Mouse (Mus musculus) cerebellum, adult 2 months (tissue): ENCODE measurements around the gene Ddc. TPM values are rescaled to one million over a fixed set of nuclear protein-coding genes. Genes with fewer than 3 reads are reported as not detected.

Experiments used
- DNase-seq, 2 experiments: peaks; one replicate each; pipeline ENCODE4 v3.0.0; 2021
- H3K27ac ChIP-seq: fragments of 200-500 bp; 2 replicates; pipeline ENCODE4 v1.5.1; 2012; ENCODE audit warnings: low read length, control low read depth, inconsistent platforms; ENCODE audit not compliant: insufficient read depth
- H3K27me3 ChIP-seq: fragments of 200-500 bp; 2 replicates; pipeline ENCODE4 v1.6.1; 2012; ENCODE audit warnings: inconsistent platforms, mild to moderate bottlenecking, low read length, moderate library complexity; ENCODE audit not compliant: control insufficient read depth, insufficient read depth
- H3K4me1 ChIP-seq: fragments of 200-500 bp; 2 replicates; pipeline ENCODE4 v1.6.1; 2011; ENCODE audit warnings: low read length; ENCODE audit not compliant: control insufficient read depth, insufficient read depth
- H3K4me3 ChIP-seq: fragments of 200-500 bp; replicated peaks from 2 replicates; pipeline ENCODE3; 2011; ENCODE audit warnings: mild to moderate bottlenecking, low read depth, low read length, control low read depth; ENCODE audit not compliant: insufficient read depth
- CTCF ChIP-seq: fragments of 200-500 bp; IDR thresholded peaks from 2 replicates; pipeline ENCODE4 v1.5.1; 2011; ENCODE audit warnings: low read depth, mild to moderate bottlenecking, control low read depth, low read length, moderate library complexity, borderline replicate concordance; ENCODE audit not compliant: insufficient read depth
- POLR2A ChIP-seq: fragments of 200-500 bp; IDR thresholded peaks from 2 replicates; pipeline ENCODE4 v1.6.1; 2011; ENCODE audit warnings: low read length, control low read depth, borderline replicate concordance; ENCODE audit not compliant: insufficient read depth
- WGBS: fragments of 180-500 bp; shearing (Covaris S2); methylation state at CpG from one replicate; pipeline ENCODE4 v1.1.7; 2018; 5-methylcytosine and 5-hydroxymethylcytosine counted together
- polyA plus RNA-seq: library from polyadenylated mRNA; depleted of rRNA; stranded (reverse); fragments of >200 nt; gene quantifications from 2 replicates; pipeline ENCODE4 v1.2.3, GENCODE M21; 2012

The Ddc gene
- polyA plus RNA-seq, 1 experiment = 13.1 TPM

GRCm38 (mm10) chr11:11878981-11879698 is 18.8 kb downstream of the Ddc start:
- no peaks in the 10 kb centered on the region for H3K27me3 ChIP-seq
- H3K4me1 ChIP-seq = no peaks in the 10 kb centered on the region
- no peak overlapping the region for H3K27ac ChIP-seq
- no peak for TF ChIP-seq CTCF
- TF ChIP-seq POLR2A = no peak
- WGBS = 76% methylated on average over 10 of the region's 10 CpGs
- H3K4me3 ChIP-seq = no peak overlapping the region
- DNase-seq = no peak

- H3K4me3 ChIP-seq = no peak overlapping the region
- TF ChIP-seq POLR2A = no peak
- no peak for TF ChIP-seq CTCF
- no peak overlapping the region for H3K27ac ChIP-seq
- no peak for DNase-seq
- no peaks in the 10 kb centered on the region for H3K27me3 ChIP-seq
- 32% methylated on average over 11 of the region's 11 CpGs for WGBS
- H3K4me1 ChIP-seq = no peaks in the 10 kb centered on the region
Observed at GRCm38 (mm10) chr11:11878278-11878980, 19.5 kb downstream of the Ddc start.

- Histone ChIP-seq H3K27ac (no peak overlapping the region), H3K27me3 (no peaks in the 10 kb centered on the region), H3K4me3 (no peak overlapping the region), H3K4me1 (no peaks in the 10 kb centered on the region)
- WGBS = 81% methylated on average over 4 of the region's 4 CpGs
- TF ChIP-seq POLR2A = no peak
- TF ChIP-seq CTCF = no peak
- DNase-seq = no peak
Observed at GRCm38 (mm10) chr11:11877891-11878277, 20.1 kb downstream of the Ddc start.

- TF ChIP-seq CTCF (no peak), POLR2A (no peak)
- WGBS = 95% methylated on average over 3 of the region's 3 CpGs
- no peak overlapping the region for H3K4me3 ChIP-seq
- H3K27me3 ChIP-seq = no peaks in the 10 kb centered on the region
- H3K4me1 ChIP-seq = no peaks in the 10 kb centered on the region
- no peak overlapping the region for H3K27ac ChIP-seq
- DNase-seq = no peak
Observed at GRCm38 (mm10) chr11:11876366-11876765, 21.6 kb downstream of the Ddc start.

GRCm38 (mm10) chr11:11875230-11875629 is 22.7 kb downstream of the Ddc start:
- H3K27me3 ChIP-seq = no peaks in the 10 kb centered on the region
- TF ChIP-seq CTCF (no peak), POLR2A (no peak)
- no peaks in the 10 kb centered on the region for H3K4me1 ChIP-seq
- 91% methylated on average over 2 of the region's 2 CpGs for WGBS
- no peak overlapping the region for H3K4me3 ChIP-seq
- DNase-seq = no peak
- no peak overlapping the region for H3K27ac ChIP-seq

DNA sequence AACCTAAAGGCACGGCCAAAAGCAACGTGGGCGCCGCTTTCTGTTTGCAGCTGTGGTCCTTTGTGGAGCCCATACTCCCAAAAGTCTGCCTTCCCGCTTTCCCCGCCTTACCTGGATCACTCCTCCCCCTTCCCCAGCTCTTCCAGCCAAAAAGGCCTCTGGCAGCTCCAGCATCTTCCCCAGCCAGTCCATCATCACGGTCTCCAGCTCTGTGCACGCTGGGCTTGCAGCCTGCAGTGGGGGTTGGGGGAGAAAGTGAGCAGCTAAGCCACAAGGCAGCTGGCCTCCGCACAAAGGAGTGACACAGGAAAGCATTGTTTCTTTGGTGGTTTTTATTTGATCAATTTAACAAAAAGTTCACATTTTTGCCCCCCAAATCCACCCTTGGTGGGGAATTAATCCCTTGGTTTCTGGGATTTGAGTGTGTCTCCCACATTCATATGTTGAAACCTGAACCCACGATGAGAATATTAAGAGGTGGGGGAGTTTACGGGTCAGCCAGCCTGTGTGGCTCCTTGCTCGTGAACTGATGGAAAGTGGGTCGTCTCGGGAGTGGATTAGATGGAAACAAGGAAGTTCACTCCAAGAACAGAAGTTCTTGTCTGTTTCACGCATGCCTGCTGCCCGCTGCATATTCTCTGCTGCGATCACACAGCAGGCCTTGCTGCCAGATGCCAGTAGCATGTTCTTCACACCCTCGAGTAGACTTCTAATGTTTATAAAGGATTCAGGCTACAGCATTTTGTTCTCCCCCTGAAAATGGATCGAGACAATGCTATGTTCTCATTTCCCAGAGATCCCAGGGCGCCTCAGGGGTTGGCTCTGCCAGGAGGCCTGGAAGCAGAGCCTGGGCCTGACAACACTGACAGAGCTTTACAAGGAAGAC is 24.7 kb downstream of the Ddc start:
- Histone ChIP-seq H3K4me3 (no peak overlapping the region), H3K4me1 (no peaks in the 10 kb centered on the region), H3K27me3 (no peaks in the 10 kb centered on the region), H3K27ac (no peak overlapping the region)
- WGBS = 33% methylated on average over 20 of the region's 20 CpGs
- TF ChIP-seq POLR2A (no peak), CTCF (no peak)
- peak in 1 of 2 experiments; percentile 9 for DNase-seq

DNA sequence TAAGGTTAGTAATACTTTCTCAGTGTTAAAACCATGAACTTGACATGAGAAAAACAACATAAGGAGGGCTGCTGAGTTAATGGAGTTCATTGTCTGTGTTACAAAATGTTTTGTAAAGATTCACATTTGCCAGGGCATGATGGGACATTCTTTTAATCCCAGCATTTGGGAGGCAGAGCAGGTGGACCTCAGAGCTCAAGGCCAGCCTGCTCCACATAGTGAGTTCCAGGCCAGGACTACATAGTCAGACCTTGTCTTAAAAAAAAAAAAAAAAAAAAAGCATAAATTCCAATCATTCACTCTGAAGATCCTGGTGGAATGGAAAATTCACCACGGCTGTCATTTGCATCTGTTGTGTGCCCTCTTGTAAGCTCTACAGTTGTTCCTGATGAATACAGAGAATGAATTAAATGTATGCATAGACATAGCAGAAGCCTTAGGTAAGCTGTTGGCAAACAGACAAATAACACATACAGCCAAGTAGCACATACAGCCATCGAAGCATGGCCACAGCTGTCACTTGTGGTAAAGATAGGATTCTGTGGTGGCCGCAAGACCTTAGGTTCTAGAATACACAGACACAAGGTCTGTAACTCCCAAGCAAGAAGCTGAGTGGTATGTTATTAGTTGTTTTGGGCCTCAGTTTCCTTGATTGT is 25.7 kb downstream of the Ddc start:
- TF ChIP-seq CTCF (no peak), POLR2A (no peak)
- no peaks in the 10 kb centered on the region for H3K27me3 ChIP-seq
- H3K4me1 ChIP-seq = no peaks in the 10 kb centered on the region
- no peak for DNase-seq
- WGBS = 62% methylated on average over 3 of the region's 3 CpGs
- no peak overlapping the region for H3K27ac ChIP-seq
- H3K4me3 ChIP-seq = no peak overlapping the region
